Mouse (Mus musculus): ENCODE measurements around the gene Miip.

DNA sequence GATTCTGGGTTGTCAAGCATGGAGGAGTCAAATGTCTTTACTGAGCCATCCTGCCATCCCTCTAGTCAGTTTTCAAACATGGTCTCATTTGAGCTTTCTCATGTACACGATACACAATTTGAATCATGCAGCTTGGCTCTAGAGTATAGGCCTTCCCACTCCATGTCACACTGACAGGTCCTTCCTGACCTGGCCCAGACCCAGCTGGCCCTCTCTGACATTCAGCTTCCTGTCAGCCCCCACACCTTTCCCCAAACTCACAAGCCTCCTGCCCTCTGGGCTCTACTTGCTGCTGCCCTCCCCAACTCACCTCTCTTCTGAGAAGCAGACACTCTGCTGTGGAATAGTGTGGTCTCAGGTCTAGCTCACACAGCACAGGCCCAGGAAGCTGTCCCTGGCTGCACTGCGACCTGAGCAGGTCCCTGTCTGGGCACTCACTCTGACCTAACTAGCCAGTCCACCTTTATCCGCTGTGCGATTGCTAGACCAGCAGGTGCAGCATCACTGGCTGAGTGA, 27.3 kb upstream of the Miip start:
- TF ChIP-seq CTCF (IDR thresholded peaks at IDR 0.05; ENCODE audit: borderline replicate concordance, extremely low read depth, insufficient read depth, insufficient read length) (no peak), POLR2A (IDR thresholded peaks at IDR 0.05; ENCODE audit: borderline replicate concordance, extremely low read depth, insufficient read depth, insufficient read length, poor library complexity, severe bottlenecking) (no peak)

Measured in brain, embryonic 14.5 days (tissue).